Mouse (Mus musculus) liver, embryonic 15.5 days (tissue): ENCODE measurements at regions not wholly inside any gene's neighbourhood (a gene's known extent, or its start where the extent isn't known, plus 50 kb on each side); places are given as distances from the start of the nearest gene placed in this dataset.
A peak's percentile ranks its signal among the peaks of the same experiment; 100 is the strongest.

Experiments used
- ATAC-seq: fragments of 200-750 bp; cut with Nextera tagmentation; 2 replicates; pipeline ENCODE4 v1.8.0; 2017; ENCODE audit warnings: moderate number of reproducible peaks, mild to moderate bottlenecking, moderate library complexity; ENCODE audit not compliant: insufficient read depth
- H3K27ac ChIP-seq: fragments of 300-500 bp; sonication (generic); replicated peaks from 2 replicates; pipeline ENCODE4 v1.5.1; 2015; ENCODE audit warnings: mild to moderate bottlenecking, inconsistent platforms
- H3K27me3 ChIP-seq: fragments of 300-500 bp; sonication (generic); 2 replicates; pipeline ENCODE4 v1.6.1; 2015; ENCODE audit warnings: mild to moderate bottlenecking, inconsistent platforms
- H3K36me3 ChIP-seq: fragments of 300-500 bp; sonication (generic); replicated peaks from 2 replicates; pipeline ENCODE4 v1.6.1; 2015; ENCODE audit warnings: moderate library complexity, mild to moderate bottlenecking, inconsistent platforms
- H3K4me1 ChIP-seq: fragments of 300-500 bp; sonication (generic); replicated peaks from 2 replicates; pipeline ENCODE4 v1.6.1; 2015; ENCODE audit warnings: inconsistent platforms
- H3K4me2 ChIP-seq: fragments of 300-500 bp; sonication (generic); 2 replicates; pipeline ENCODE4 v1.6.1; 2015; ENCODE audit warnings: moderate library complexity, mild to moderate bottlenecking, inconsistent platforms
- H3K4me3 ChIP-seq: fragments of 300-500 bp; sonication (generic); replicated peaks from 2 replicates; pipeline ENCODE4 v1.5.1; 2015; ENCODE audit warnings: mild to moderate bottlenecking, inconsistent platforms
- H3K9ac ChIP-seq: fragments of 300-500 bp; sonication (generic); 2 replicates; pipeline ENCODE4 v1.6.1; 2015; ENCODE audit warnings: moderate library complexity, mild to moderate bottlenecking, inconsistent platforms
- H3K9me3 ChIP-seq: fragments of 300-500 bp; sonication (generic); replicated peaks from 2 replicates; pipeline ENCODE4 v1.6.1; 2016; ENCODE audit warnings: inconsistent platforms
- WGBS: fragments of 180-500 bp; shearing (Covaris S2); methylation state at CpG from one replicate; pipeline ENCODE4 v1.1.7; 2015; ENCODE audit warnings: mixed read lengths; ENCODE audit not compliant: insufficient replicate concordance; 5-methylcytosine and 5-hydroxymethylcytosine counted together

GRCm38 (mm10) chr10:66743254-66743653 is 352.7 kb upstream of the Jmjd1c start:
- H3K4me1 ChIP-seq: no peaks in the 10 kb centered on the region
- no peak overlapping the region for H3K4me2 ChIP-seq
- H3K27ac ChIP-seq: no peak overlapping the region
- no peak overlapping the region for H3K4me3 ChIP-seq
- no peak overlapping the region for H3K9ac ChIP-seq
- WGBS: 57% methylated on average over 6 of the region's 6 CpGs
- no peaks in the 10 kb centered on the region for H3K27me3 ChIP-seq
- no peaks in the 10 kb centered on the region for H3K9me3 ChIP-seq
- H3K36me3 ChIP-seq: no peaks in the 10 kb centered on the region
- no peak for ATAC-seq

- Histone ChIP-seq H3K9me3 (no peaks in the 10 kb centered on the region), H3K27ac (no peak overlapping the region), H3K27me3 (no peaks in the 10 kb centered on the region), H3K4me3 (no peak overlapping the region), H3K4me1 (no peaks in the 10 kb centered on the region), H3K9ac (no peak overlapping the region), H3K4me2 (no peak overlapping the region), H3K36me3 (no peaks in the 10 kb centered on the region)
- ATAC-seq: no peak
- WGBS: 81% methylated on average over 10 of the region's 10 CpGs
Observed at GRCm38 (mm10) chr10:66745871-66746270, 350.1 kb upstream of the Jmjd1c start.

GRCm38 (mm10) chr10:66752237-66752810 is 343.6 kb upstream of the Jmjd1c start:
- Histone ChIP-seq H3K4me1 (no peaks in the 10 kb centered on the region), H3K4me2 (no peak overlapping the region), H3K36me3 (no peaks in the 10 kb centered on the region), H3K9me3 (no peaks in the 10 kb centered on the region), H3K4me3 (no peak overlapping the region), H3K9ac (no peak overlapping the region), H3K27me3 (no peaks in the 10 kb centered on the region), H3K27ac (no peak overlapping the region)
- no peak for ATAC-seq
- WGBS: 67% methylated on average over 7 of the region's 7 CpGs

GRCm38 (mm10) chr10:66756866-66757265 is 339.1 kb upstream of the Jmjd1c start:
- Histone ChIP-seq H3K4me2 (no peak overlapping the region), H3K36me3 (no peaks in the 10 kb centered on the region), H3K9ac (no peak overlapping the region), H3K4me1 (no peaks in the 10 kb centered on the region), H3K27ac (no peak overlapping the region), H3K9me3 (no peaks in the 10 kb centered on the region), H3K27me3 (no peaks in the 10 kb centered on the region), H3K4me3 (no peak overlapping the region)
- WGBS: 60% methylated on average over 4 of the region's 4 CpGs
- no peak for ATAC-seq

- WGBS: 36% methylated on average over 21 of the region's 21 CpGs
- Histone ChIP-seq H3K4me1 (no peaks in the 10 kb centered on the region), H3K27ac (no peak overlapping the region), H3K4me2 (no peak overlapping the region), H3K9ac (no peak overlapping the region), H3K27me3 (no peaks in the 10 kb centered on the region), H3K36me3 (no peaks in the 10 kb centered on the region), H3K9me3 (no peaks in the 10 kb centered on the region), H3K4me3 (no peak overlapping the region)
- no peak for ATAC-seq
Observed at GRCm38 (mm10) chr10:66770161-66771030, 325.5 kb upstream of the Jmjd1c start.

- no peak for ATAC-seq
- WGBS: 41% methylated on average over 11 of the region's 11 CpGs
Observed at GRCm38 (mm10) chr10:66780335-66781170, 315.4 kb upstream of the Jmjd1c start.

GRCm38 (mm10) chr10:66781171-66781510 is 314.8 kb upstream of the Jmjd1c start:
- Histone ChIP-seq H3K9me3 (no peaks in the 10 kb centered on the region), H3K9ac (no peak overlapping the region), H3K27ac (no peak overlapping the region), H3K4me3 (no peak overlapping the region), H3K4me2 (no peak overlapping the region), H3K27me3 (no peaks in the 10 kb centered on the region), H3K36me3 (no peaks in the 10 kb centered on the region), H3K4me1 (no peaks in the 10 kb centered on the region)
- no peak for ATAC-seq
- WGBS: 42% methylated on average over 1 of the region's 1 CpGs

More at GRCm38 (mm10) chr10:66780335-66781170, 315.4 kb upstream of the Jmjd1c start:
- Histone ChIP-seq H3K27me3 (no peaks in the 10 kb centered on the region), H3K4me2 (no peak overlapping the region), H3K4me3 (no peak overlapping the region), H3K4me1 (no peaks in the 10 kb centered on the region), H3K36me3 (no peaks in the 10 kb centered on the region), H3K9ac (no peak overlapping the region), H3K9me3 (no peaks in the 10 kb centered on the region), H3K27ac (no peak overlapping the region)

- Histone ChIP-seq H3K27me3 (no peaks in the 10 kb centered on the region), H3K9ac (no peak overlapping the region), H3K36me3 (no peaks in the 10 kb centered on the region), H3K4me1 (no peaks in the 10 kb centered on the region), H3K9me3 (no peaks in the 10 kb centered on the region), H3K27ac (no peak overlapping the region), H3K4me3 (no peak overlapping the region), H3K4me2 (no peak overlapping the region)
- ATAC-seq: no peak
- 73% methylated on average over 5 of the region's 5 CpGs for WGBS
Observed at GRCm38 (mm10) chr10:66782025-66782424, 313.9 kb upstream of the Jmjd1c start.

GRCm38 (mm10) chr10:66787812-66788211 is 308.1 kb upstream of the Jmjd1c start:
- Histone ChIP-seq H3K36me3 (no peaks in the 10 kb centered on the region), H3K9me3 (no peaks in the 10 kb centered on the region), H3K27me3 (no peaks in the 10 kb centered on the region), H3K4me3 (no peak overlapping the region), H3K4me2 (no peak overlapping the region), H3K27ac (no peak overlapping the region), H3K9ac (no peak overlapping the region), H3K4me1 (no peaks in the 10 kb centered on the region)
- WGBS: 52% methylated on average over 7 of the region's 7 CpGs
- ATAC-seq: 0 out of 2 replicates have a peak, but pooled peaks have one; percentile 28

GRCm38 (mm10) chr10:66796296-66796695 is 299.6 kb upstream of the Jmjd1c start:
- H3K4me1 ChIP-seq: no peaks in the 10 kb centered on the region
- H3K9me3 ChIP-seq: no peaks in the 10 kb centered on the region
- H3K4me3 ChIP-seq: no peak overlapping the region
- no peaks in the 10 kb centered on the region for H3K36me3 ChIP-seq
- H3K27ac ChIP-seq: no peak overlapping the region
- 67% methylated on average over 9 of the region's 9 CpGs for WGBS
- no peak for ATAC-seq
- no peaks in the 10 kb centered on the region for H3K27me3 ChIP-seq
- no peak overlapping the region for H3K9ac ChIP-seq
- H3K4me2 ChIP-seq: no peak overlapping the region

- Histone ChIP-seq H3K27me3 (no peaks in the 10 kb centered on the region), H3K4me2 (no peak overlapping the region), H3K9me3 (no peaks in the 10 kb centered on the region), H3K27ac (no peak overlapping the region), H3K36me3 (no peaks in the 10 kb centered on the region), H3K4me1 (no peaks in the 10 kb centered on the region), H3K9ac (no peak overlapping the region), H3K4me3 (no peak overlapping the region)
- 39% methylated on average over 1 of the region's 1 CpGs for WGBS
- no peak for ATAC-seq
Observed at GRCm38 (mm10) chr10:66802691-66803090, 293.2 kb upstream of the Jmjd1c start.
